ENCODE assay signal across 9 mouse cellular contexts in genomic region chr5:21326494-21326893, GRCm38 (mm10). TPM values are rescaled to one million over a fixed set of nuclear protein-coding genes. Genes with fewer than 3 reads are reported as not detected.
A peak's percentile ranks its signal among the peaks of the same experiment; 100 is the strongest.
DNase-seq lines count a peak whose midpoint lies in the region; ATAC-seq and TF ChIP-seq lines count a peak whose summit lies in the region.
"Had no signal": no experiment of that assay in that cellular context is flagged by ENCODE, and none has a peak within 500 bp of the region (broad histone marks: within the 10 kb centered on the region; RNA-seq: fewer than 3 reads in every experiment).

No protein-coding gene starts in this region.

- no peaks in the 10 kb centered on the region for H3K9me3 ChIP-seq in intestine, postnatal 0 days (ENCODE audit: control insufficient read depth)
- H3K9me3 ChIP-seq in intestine, embryonic 16.5 days (ENCODE audit: control insufficient read depth, low read length) = no peaks in the 10 kb centered on the region
- H3K9me3 ChIP-seq: limb, embryonic 15.5 days had no signal

- WGBS in intestine, postnatal 0 days = 27% methylated on average over 1 of the region's 1 CpGs
- 38% methylated on average over 1 of the region's 1 CpGs for WGBS in intestine, embryonic 16.5 days

- ATAC-seq in intestine, postnatal 0 days = no peak; the same call in 1 of the 2 replicates
- no peak for ATAC-seq in intestine, embryonic 16.5 days
- peak; percentile 82 for ATAC-seq in monocyte, adult 5-6 weeks (replicated peaks; ENCODE audit: insufficient number of reproducible peaks, low FRiP score, low TSS enrichment, poor library complexity, severe bottlenecking)

- peak; percentile 78 to 88 for DNase-seq in CD8-positive naive resting alpha-beta T cell, adult 2 months (ENCODE audit: low read depth in 2 of 2, low spot score in 2 of 2)
- DNase-seq in adrenal gland, adult 2 months = peak; percentile 68
- DNase-seq in gastrocnemius, adult 18-20 months (ENCODE audit: low spot score) = peak; percentile 60
- peak; percentile 76 to 80 for DNase-seq in kidney, postnatal 4 days
- DNase-seq in thymus, postnatal 14 days = peak; percentile 83

- TF ChIP-seq CTCF in intestine, postnatal 0 days (IDR thresholded peaks at IDR 0.05; ENCODE audit: low read depth) = peak; percentile 90

- no peak overlapping the region for H3K4me2 ChIP-seq in intestine, postnatal 0 days (replicated peaks; ENCODE audit: low read depth)
- H3K4me2 ChIP-seq in intestine, embryonic 16.5 days (ENCODE audit: low read depth, low read length) = no peak overlapping the region
- H3K4me2 ChIP-seq: limb, embryonic 15.5 days had no signal

- H3K27ac ChIP-seq in intestine, postnatal 0 days (ENCODE audit: low read depth, low read length) = no peak overlapping the region
- H3K27ac ChIP-seq in intestine, embryonic 16.5 days (ENCODE audit: low read length) = no peak overlapping the region
- H3K27ac ChIP-seq: limb, embryonic 15.5 days had no signal

- no peaks in the 10 kb centered on the region for H3K4me1 ChIP-seq in intestine, postnatal 0 days (replicated peaks; ENCODE audit: control insufficient read depth, insufficient read depth, low read length)
- H3K4me1 ChIP-seq in intestine, embryonic 16.5 days (ENCODE audit: control insufficient read depth, insufficient read depth, low read length) = peaks cover 13% of the 10 kb centered on the region

- H3K9ac ChIP-seq in intestine, postnatal 0 days (ENCODE audit: low read depth, low read length) = no peak overlapping the region
- no peak overlapping the region for H3K9ac ChIP-seq in intestine, embryonic 16.5 days (ENCODE audit: low read depth, low read length)
- H3K9ac ChIP-seq: limb, embryonic 15.5 days had no signal

- no peak overlapping the region for H3K4me3 ChIP-seq in intestine, postnatal 0 days (ENCODE audit: low read depth, low read length)
- no peak overlapping the region for H3K4me3 ChIP-seq in intestine, embryonic 16.5 days (ENCODE audit: low read length)
- H3K4me3 ChIP-seq: limb, embryonic 15.5 days had no signal

- no peaks in the 10 kb centered on the region for H3K27me3 ChIP-seq in intestine, postnatal 0 days (replicated peaks; ENCODE audit: control insufficient read depth, insufficient read depth, low read length)
- H3K27me3 ChIP-seq in intestine, embryonic 16.5 days (replicated peaks; ENCODE audit: control insufficient read depth, insufficient read depth, low read length) = no peaks in the 10 kb centered on the region
- H3K27me3 ChIP-seq: limb, embryonic 15.5 days had no signal

- no peaks in the 10 kb centered on the region for H3K36me3 ChIP-seq in intestine, postnatal 0 days (ENCODE audit: control insufficient read depth, insufficient read depth)
- no peaks in the 10 kb centered on the region for H3K36me3 ChIP-seq in intestine, embryonic 16.5 days (ENCODE audit: control insufficient read depth, insufficient read depth, low read length)
- H3K36me3 ChIP-seq: limb, embryonic 15.5 days had no signal

RNA-seq across cellular contexts. Expression of gene Fgl2, which starts 45.9 kb away (rescaled TPM):
- polyA plus RNA-seq in intestine, postnatal 0 days (2015; fragmentation: Nextera tagmentation; extraction: Ambion mirVana) = 24.5 and 26.3 TPM in 2 replicates
- polyA plus RNA-seq in intestine, embryonic 16.5 days (2015; fragmentation: Nextera tagmentation; extraction: Ambion mirVana) = 8.4 and 9.8 TPM in 2 replicates
- 10 to 100 TPM in 1 of 2 experiments, 1 to 10 TPM in 1; 5.3 to 10.1 TPM for total RNA-seq in adrenal gland, adult 2 months (2021)
- polyA plus RNA-seq in adrenal gland, adult 2 months (2012; rRNA removed) = 4.8 and 5.6 TPM in 2 replicates
- total RNA-seq in gastrocnemius, adult 18-20 months (2021) = 1 to 10 TPM; 4.0 to 4.8 TPM
- 111 to 206 TPM (median 113 TPM) in 3 replicates for total RNA-seq in monocyte, adult 5-6 weeks (2017)

Comparison
In these comparisons a context has a peak if more than half of its experiments do, and no peak if none do; other contexts are left out.
1. RNA of gene Fgl2, which starts 45.9 kb away (total RNA-seq): 111 to 206 TPM in monocyte, adult 5-6 weeks; 5.3 to 10.1 TPM in adrenal gland, adult 2 months and 4.0 to 4.8 TPM in gastrocnemius, adult 18-20 months; every median in the first group is over 10 times any median in the second.
2. Peak in every context shown above with its lines, with median percentiles within 50 percentile points of each other: DNase-seq.